Mouse (Mus musculus) left cerebral cortex, adult 8-10 months (tissue): Measurements from ENCODE around the gene Rasgrp2. TPM values are rescaled to one million over a fixed set of nuclear protein-coding genes. Genes with fewer than 3 reads are reported as not detected.

Experiments
- DNase-seq, 2 experiments: peaks; one replicate each; pipeline ENCODE4 v3.0.0; 2022; ENCODE audit warnings: low spot score in 2 of 2
- total RNA-seq, 4 experiments: library from RNA; stranded (reverse); gene quantifications; 2 replicates each; pipeline ENCODE4 v1.2.4; 2022

Gene Rasgrp2
- total RNA-seq, result 100 to 1,000 TPM; 107 to 128 (median 115) TPM

DNA sequence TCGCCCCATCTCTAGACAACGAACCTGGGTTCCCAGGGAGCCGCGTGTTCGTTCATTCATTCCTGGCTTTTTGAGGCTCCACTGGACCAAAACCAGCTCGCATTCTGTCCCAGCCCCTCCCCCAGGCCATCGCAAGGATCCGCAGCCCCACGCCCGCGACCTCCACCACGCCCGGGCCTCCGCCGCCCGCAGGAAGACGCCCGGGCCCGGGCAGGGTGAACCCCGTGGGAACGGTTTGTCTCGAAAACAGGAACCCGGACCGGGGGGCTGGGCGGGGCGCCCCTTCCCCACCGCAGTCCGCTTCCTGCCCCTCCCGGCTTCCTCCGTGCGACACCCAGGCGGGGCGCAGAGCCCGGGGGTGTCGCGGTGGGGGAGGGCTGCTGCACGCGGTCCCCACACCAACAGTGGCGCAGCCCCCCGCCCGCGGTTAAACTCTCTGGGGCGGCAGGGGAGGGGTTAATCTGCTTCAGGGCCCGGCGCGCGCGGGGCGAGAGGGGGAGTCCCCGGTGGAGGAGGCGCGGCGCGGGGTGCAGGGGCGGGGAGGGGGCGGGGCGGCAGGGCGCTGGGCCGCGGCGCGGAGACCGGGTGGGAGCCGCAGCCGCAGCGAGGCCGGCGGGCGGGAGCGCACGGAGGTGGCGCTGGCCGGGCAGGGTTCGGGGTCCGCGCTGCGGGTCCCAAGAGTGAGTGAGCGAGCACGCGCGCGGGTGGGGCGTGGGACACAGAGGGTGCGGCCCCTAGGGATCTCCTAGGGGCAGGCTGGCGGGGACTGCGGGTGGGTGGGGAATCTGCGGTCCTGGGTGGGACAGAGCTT is at the start of gene Rasgrp2:
Gene Rasgrp2, plus strand, starts transcription at position 56 of the 811 bp plus-strand sequence.
- DNase-seq, result no peak

- no peak for DNase-seq
These were observed 47.6 kb upstream of the Rasgrp2 start for GRCm38 (mm10) chr19:6351431-6352106.

DNA sequence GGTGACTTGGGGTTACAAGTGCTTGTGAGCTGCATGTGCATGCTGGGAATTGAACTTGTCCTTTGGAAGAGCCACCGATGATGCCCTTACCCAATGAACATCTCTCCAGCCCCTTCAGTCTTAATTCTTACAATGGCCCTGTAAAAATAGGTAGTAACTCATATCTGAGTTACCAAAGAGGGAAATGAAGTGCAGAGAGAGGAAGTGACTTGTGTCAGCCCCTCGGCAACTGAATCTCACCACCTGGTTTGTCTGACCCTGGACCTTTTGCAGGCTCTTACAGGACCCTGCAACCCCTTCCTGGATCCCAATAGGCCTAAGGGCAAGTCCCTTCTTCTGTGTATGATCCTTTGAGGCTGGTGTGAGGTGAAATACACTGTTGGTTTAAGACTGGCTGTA is 47.0 kb upstream of the Rasgrp2 start:
- DNase-seq, result no peak

DNA sequence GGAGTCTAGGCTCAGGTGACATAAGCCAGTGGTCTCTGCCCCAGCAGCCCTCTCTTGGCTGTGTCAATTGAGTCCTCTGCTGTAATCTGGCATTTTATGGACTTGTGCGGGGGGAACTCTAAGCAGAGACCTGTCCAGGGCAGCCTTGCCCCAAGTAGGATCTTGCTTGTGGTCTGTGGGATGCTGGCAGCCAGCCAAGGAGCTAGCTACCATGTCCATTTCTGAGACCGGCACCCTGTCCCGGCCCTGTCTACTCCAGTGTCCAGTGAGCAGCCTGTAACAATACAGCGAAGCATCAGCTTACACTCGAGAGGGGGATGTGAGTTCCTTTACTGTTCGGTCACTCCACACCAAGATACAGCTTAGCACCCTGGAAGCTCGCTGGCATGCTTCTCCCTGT is 45.1 kb upstream of the Rasgrp2 start:
- DNase-seq, result no peak

GRCm38 (mm10) chr19:6361291-6361690 is 37.8 kb upstream of the Rasgrp2 start:
- no peak for DNase-seq

DNA sequence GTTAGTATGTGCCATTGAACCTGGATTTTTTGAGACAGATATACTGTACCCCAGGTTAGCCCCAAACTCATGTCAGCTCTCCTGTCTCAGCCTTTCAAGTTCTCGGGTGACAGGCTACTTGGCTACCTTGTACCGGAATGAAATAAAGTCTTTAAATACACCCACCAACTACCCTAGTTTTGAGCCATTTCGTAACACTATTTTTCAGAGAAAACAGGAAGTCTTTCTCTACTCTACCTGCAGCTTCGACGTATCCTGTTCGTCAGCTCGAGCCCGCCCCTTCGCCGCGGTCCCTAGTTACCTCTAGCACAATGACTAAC is 36.1 kb upstream of the Rasgrp2 start:
- no peak for DNase-seq

DNA sequence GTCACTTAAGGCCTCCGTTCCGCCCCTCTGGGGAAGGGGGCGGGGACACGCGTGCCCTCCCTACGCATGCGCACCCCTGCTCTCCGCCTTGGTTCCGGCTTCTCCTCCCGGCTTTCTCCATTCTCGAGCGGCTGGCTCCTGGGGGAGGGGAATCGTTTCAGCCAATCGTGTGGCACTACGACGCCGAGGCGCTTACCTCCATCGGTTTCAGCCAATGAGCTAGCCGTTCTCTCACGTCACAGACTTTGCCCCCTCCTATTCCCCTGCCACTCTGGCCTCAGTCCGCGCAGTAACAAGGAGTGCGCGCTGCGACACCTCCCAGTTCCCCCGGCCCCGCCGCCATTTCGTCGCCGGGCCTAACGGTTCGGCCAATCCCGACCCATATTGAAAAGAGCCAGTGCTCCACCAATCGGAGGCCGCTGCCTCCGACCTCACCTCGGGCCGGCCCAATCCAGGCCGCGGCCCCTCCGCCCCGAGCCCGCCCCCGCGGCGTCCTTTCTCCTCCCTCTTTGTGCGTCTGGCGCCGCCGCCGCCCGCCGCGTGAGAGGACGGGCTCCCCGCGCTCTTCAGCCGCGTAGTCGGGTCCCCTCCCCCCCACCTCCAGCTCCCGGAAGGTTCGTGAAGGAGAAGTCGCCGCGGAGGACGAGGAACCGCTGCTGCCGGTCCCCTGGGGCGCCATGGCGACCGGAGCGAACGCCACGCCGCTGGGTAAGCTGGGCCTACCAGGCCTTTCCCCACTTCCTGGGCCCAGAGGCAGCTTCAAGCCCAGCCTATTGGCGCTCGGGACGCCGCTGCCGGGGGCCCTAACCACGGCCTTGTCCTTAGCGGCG is 35.5 kb upstream of the Rasgrp2 start, which contains the start of gene Sf1:
Gene Sf1, plus strand, starts transcription at position 280 of the 830 bp plus-strand sequence.
- peak; percentile 95 to 100 for DNase-seq

DNA sequence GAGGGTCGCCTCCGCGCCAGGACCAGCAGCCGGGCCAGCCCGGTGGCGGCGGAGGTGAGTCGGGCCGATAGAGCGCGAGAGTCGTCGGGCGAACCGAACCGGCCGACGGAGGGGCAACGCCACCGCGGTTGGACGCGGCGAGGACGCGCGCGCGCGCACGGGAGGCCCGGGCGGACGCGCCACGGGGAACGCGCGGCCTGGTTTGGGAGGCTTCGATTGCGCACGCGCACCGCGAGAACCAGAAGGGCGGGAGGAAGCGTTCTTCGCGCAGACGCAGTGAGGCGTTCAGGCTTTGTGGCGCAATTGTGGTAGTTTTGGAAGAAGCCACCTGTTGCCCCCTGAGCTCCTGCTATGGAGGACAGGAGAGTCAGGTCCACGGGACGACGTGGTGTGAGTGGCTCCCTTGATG is 34.8 kb upstream of the Rasgrp2 start:
- peak; percentile 83 to 84 for DNase-seq

DNA sequence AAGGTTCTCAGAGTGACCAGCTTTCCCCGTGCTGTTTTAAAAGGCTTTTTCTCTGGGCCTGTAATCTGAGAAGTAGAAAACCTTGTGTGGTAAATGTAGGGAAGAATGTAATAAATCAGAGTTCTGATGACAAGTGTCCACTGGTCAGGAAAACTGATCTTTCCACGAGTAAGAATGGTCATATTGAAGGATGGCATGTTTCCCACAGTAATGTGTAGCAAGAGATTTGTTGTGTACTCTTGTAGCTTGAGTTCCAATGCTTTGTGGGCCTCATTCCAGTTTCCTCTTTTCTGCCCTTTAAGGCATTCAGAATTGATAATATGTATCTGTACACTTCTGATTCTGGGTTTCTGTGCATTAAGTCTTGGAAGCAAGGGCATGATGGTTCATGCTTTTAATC is 34.3 kb upstream of the Rasgrp2 start:
- DNase-seq, result no peak

GRCm38 (mm10) chr19:6370175-6370574 is 29.0 kb upstream of the Rasgrp2 start:
- no peak for DNase-seq

GRCm38 (mm10) chr19:6372433-6372832 is 26.7 kb upstream of the Rasgrp2 start:
- DNase-seq, result no peak

DNA sequence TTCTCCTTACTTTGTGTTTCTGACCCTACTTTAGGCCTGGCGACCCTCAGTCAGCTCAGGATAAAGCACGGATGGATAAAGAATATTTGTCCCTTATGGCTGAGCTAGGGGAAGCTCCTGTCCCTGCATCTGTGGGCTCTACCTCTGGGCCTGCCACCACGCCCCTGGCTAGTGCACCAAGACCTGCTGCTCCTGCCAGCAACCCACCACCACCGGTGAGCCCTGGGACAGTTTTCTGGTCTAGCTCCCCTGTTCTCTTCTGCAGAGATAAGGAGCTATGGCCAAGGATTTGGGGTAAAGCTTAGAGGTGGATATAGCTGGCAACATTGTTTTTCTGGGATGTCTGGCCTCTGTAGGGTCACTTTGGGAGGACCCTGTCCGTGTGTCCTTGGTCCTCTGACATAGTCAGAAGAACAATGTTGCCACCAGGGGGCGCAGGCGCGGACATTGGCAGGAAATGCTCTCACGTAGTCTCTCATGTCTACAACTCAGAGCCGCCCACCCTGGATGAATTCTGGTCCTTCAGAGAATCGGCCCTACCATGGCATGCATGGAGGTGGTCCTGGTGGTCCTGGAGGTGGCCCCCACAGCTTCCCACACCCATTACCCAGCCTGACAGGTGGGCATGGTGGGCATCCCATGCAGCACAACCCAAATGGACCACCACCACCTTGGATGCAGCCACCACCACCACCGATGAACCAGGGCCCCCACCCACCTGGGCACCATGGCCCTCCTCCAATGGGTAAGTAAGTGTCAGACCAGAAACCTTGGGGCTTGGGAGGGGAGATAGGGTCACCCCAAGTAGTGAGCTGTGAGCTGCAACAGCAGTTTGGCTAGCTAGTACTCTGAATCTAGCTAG is 25.4 kb upstream of the Rasgrp2 start:
- peak in 1 of 2 experiments; percentile 73 for DNase-seq

DNA sequence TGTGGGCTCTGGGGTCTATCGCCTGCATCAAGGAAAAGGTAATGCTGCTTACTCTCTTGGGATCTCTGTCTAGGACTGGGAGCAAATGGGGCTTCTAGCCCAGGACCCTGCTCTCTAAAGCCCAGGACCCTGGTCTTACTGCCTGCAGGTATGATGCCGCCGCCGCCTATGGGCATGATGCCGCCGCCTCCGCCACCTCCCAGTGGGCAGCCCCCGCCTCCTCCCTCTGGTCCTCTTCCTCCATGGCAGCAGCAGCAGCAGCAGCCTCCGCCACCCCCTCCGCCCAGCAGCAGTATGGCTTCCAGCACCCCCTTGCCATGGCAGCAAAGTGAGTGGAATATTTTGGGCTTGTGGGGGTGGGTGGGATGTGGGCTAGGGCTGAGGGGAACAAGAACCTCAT is 24.6 kb upstream of the Rasgrp2 start:
- DNase-seq, result no peak

DNA sequence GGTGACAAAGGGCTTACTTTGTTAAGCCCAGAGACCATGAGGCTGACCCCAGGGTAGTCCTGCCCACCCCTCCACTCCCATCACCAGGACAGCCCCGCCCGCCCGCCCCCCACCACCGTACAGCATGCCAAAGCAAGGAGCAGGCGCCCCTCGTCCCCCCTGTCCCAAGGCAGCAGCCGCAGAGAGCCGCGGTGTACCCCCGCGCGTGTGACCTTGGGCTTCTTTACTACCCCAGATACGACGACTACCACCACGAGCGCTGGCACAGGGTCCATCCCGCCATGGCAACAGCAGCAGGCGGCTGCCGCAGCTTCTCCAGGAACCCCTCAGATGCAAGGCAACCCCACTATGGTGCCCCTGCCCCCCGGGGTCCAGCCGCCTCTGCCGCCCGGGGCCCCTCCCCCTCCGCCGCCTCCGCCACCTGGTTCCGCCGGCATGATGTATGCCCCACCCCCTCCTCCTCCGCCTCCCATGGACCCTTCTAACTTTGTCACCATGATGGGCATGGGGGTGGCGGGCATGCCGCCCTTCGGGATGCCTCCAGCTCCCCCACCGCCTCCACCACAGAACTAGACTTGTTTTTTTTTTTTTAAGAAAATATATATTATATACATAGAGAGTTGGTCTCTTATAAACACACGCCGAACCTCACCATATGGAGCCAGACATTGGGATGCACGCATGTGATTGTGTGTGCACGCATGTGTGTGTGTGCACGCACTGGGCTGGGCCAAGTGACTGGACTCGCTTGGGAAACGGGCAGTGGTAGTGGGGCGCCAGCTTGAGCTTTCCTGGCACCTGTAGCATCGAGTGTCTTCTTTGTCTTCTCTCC is 23.5 kb upstream of the Rasgrp2 start:
- DNase-seq, result no peak

GRCm38 (mm10) chr19:6376255-6376564 is 22.9 kb upstream of the Rasgrp2 start:
- DNase-seq, result no peak

GRCm38 (mm10) chr19:6376643-6377042 is 22.5 kb upstream of the Rasgrp2 start:
- DNase-seq, result no peak

DNA sequence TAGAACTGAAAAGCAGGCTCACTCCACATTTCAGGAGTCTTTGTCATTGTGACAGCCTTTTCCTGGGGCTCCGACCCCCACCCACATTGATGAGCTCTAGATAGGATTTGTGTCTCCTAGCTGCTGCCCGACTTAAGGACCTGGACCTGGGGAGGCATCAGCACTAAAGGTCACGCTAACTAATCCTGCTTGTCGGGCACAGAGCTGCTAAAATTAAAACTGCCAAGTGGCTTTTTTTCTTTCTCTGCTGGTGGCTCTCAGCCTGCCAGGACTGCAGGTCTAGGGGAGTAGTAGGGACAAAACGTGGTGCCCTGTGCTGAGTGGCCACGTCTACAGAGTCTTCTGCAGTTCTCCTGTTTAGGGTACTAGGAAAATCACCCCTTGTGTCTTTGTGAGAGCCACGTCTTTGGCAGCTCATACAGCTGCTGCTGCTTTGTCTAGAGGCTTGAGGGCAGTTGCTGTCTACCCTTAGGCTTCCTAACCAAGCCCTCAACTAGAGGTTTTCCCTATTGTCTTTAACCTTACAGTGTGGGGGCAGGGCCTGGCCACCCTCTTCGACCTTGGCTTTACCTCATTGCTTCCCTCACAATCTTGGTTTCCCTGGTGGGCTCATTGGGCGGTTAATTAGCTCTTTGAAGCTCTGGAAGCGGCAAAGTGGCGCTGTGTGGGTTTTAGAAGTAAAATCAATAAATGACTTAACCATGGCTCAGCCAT is 21.7 kb upstream of the Rasgrp2 start:
- no peak for DNase-seq

DNA sequence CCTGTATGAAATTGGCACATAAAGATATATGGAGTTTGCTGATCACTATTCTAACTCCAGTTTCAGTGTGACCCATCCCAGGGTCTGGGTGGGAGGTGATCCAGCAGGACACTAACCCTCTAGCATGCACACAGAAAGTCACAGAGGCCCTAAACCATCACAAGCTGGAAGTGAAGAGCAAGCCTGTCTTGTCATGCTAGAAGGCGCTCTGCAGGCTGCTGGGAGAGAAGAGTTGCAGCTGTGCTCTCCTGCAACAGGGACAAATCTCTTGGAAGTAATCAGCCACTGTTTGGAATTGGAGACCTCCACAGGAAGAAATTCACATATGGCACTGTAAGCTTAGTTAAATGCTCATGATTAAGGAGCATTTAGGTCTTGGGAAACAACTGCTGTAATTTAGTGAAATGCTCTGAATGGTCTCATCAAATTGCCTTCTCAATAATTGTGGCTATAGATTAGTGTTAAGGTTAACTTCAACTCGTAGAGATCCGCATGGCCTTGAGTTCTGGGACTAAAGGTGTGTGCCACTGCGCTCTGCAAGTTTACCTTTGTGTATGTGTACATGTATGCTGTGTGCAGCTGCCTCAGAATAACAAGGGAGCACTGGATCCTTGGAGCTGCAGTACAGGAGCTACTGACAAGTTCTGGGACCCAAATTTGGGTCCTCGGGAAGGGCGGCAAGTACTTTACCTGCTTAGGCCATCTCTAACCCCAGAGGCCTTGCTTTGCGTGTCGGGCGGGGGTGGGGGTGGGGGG is 18.6 kb upstream of the Rasgrp2 start:
- DNase-seq, result no peak

DNA sequence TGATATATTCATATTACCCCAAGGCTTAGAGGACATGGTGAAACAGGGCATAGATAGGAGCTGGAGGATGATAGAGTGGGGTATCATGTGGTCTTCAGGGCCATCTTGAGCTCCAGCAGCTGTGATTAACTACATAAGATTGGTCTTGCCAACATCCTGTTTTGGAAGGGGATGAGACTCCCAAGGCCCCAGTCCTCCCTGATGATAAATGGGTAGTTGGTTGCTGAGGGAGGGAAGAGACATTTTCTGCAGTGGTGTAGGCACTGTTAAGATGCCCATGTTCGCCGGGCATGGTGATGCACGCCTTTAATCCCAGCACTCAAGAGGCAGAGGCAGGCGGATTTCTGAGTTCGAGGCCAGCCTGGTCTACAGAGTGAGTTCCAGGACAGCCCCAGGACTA is 17.9 kb upstream of the Rasgrp2 start:
- DNase-seq, result no peak
